Mouse (Mus musculus) cerebellum, adult 2 months (tissue): ENCODE measurements around the gene Grik3. TPM values are rescaled to one million over a fixed set of nuclear protein-coding genes. Genes with fewer than 3 reads are reported as not detected.

Experiments
- DNase-seq, 2 experiments: peaks; one replicate each; pipeline ENCODE4 v3.0.0; 2021
- H3K27ac ChIP-seq: fragments of 200-500 bp; 2 replicates; pipeline ENCODE4 v1.5.1; 2012; ENCODE audit warnings: low read length, control low read depth, inconsistent platforms; ENCODE audit not compliant: insufficient read depth
- H3K27me3 ChIP-seq: fragments of 200-500 bp; 2 replicates; pipeline ENCODE4 v1.6.1; 2012; ENCODE audit warnings: inconsistent platforms, mild to moderate bottlenecking, low read length, moderate library complexity; ENCODE audit not compliant: control insufficient read depth, insufficient read depth
- H3K4me1 ChIP-seq: fragments of 200-500 bp; 2 replicates; pipeline ENCODE4 v1.6.1; 2011; ENCODE audit warnings: low read length; ENCODE audit not compliant: control insufficient read depth, insufficient read depth
- H3K4me3 ChIP-seq: fragments of 200-500 bp; replicated peaks from 2 replicates; pipeline ENCODE3; 2011; ENCODE audit warnings: mild to moderate bottlenecking, low read depth, low read length, control low read depth; ENCODE audit not compliant: insufficient read depth
- CTCF ChIP-seq: fragments of 200-500 bp; IDR thresholded peaks from 2 replicates; pipeline ENCODE4 v1.5.1; 2011; ENCODE audit warnings: low read depth, mild to moderate bottlenecking, control low read depth, low read length, moderate library complexity, borderline replicate concordance; ENCODE audit not compliant: insufficient read depth
- POLR2A ChIP-seq: fragments of 200-500 bp; IDR thresholded peaks from 2 replicates; pipeline ENCODE4 v1.6.1; 2011; ENCODE audit warnings: low read length, control low read depth, borderline replicate concordance; ENCODE audit not compliant: insufficient read depth
- WGBS: fragments of 180-500 bp; shearing (Covaris S2); methylation state at CpG from one replicate; pipeline ENCODE4 v1.1.7; 2018; 5-methylcytosine and 5-hydroxymethylcytosine counted together
- polyA plus RNA-seq: library from polyadenylated mRNA; depleted of rRNA; stranded (reverse); fragments of >200 nt; gene quantifications from 2 replicates; pipeline ENCODE4 v1.2.3, GENCODE M21; 2012

Grik3 gene
- polyA plus RNA-seq, 1 experiment = 18.2 TPM

- no peak for TF ChIP-seq CTCF
- no peak for TF ChIP-seq POLR2A
- DNase-seq = peak; percentile 34 to 51
- Histone ChIP-seq H3K4me3 (no peak overlapping the region), H3K4me1 (peaks cover 28% of the 10 kb centered on the region), H3K27ac (no peak overlapping the region), H3K27me3 (no peaks in the 10 kb centered on the region)
- 13% methylated on average over 14 of the region's 14 CpGs for WGBS
Observed at GRCm38 (mm10) chr4:125556405-125557308, 66.2 kb downstream of the Grik3 start.

GRCm38 (mm10) chr4:125559564-125559963, 69.1 kb downstream of the Grik3 start:
- no peak overlapping the region for H3K4me3 ChIP-seq

GRCm38 (mm10) chr4:125560806-125561205, 70.3 kb downstream of the Grik3 start:
- Histone ChIP-seq H3K27me3 (no peaks in the 10 kb centered on the region; the same call in 1 of the 2 replicates), H3K4me1 (peaks cover 28% of the 10 kb centered on the region), H3K27ac (no peak overlapping the region), H3K4me3 (no peak overlapping the region)
- no peak for TF ChIP-seq CTCF
- TF ChIP-seq POLR2A = no peak
- no peak for DNase-seq
- WGBS = 43% methylated on average over 2 of the region's 2 CpGs

More at GRCm38 (mm10) chr4:125559564-125559963, 69.1 kb downstream of the Grik3 start:
- peak; percentile 72 to 81 for DNase-seq
- Histone ChIP-seq H3K27me3 (no peaks in the 10 kb centered on the region), H3K4me1 (peaks cover 28% of the 10 kb centered on the region), H3K27ac (no peak overlapping the region)
- no peak for TF ChIP-seq POLR2A
- TF ChIP-seq CTCF = no peak
- WGBS = 4% methylated on average over 5 of the region's 5 CpGs

GRCm38 (mm10) chr4:125563579-125563978, 73.1 kb downstream of the Grik3 start:
- WGBS = 70% methylated on average over 10 of the region's 10 CpGs
- no peak for TF ChIP-seq CTCF
- TF ChIP-seq POLR2A = no peak

GRCm38 (mm10) chr4:125564008-125564710, 73.7 kb downstream of the Grik3 start:
- H3K27ac ChIP-seq = no peak overlapping the region
- 38% methylated on average over 17 of the region's 17 CpGs for WGBS
- DNase-seq = no peak
- TF ChIP-seq CTCF = no peak
- TF ChIP-seq POLR2A = no peak
- no peaks in the 10 kb centered on the region; the same call in 1 of the 2 replicates for H3K27me3 ChIP-seq
- H3K4me1 ChIP-seq = peaks cover 15% of the 10 kb centered on the region
- no peak overlapping the region for H3K4me3 ChIP-seq

More at GRCm38 (mm10) chr4:125563579-125563978, 73.1 kb downstream of the Grik3 start:
- H3K27ac ChIP-seq = no peak overlapping the region
- H3K4me3 ChIP-seq = no peak overlapping the region
- DNase-seq = no peak
- H3K4me1 ChIP-seq = peaks cover 18% of the 10 kb centered on the region
- H3K27me3 ChIP-seq = no peaks in the 10 kb centered on the region; the same call in 1 of the 2 replicates

GRCm38 (mm10) chr4:125565711-125566439, 75.4 kb downstream of the Grik3 start:
- Histone ChIP-seq H3K27me3 (no peaks in the 10 kb centered on the region; the same call in 1 of the 2 replicates), H3K27ac (no peak overlapping the region)
- 52% methylated on average over 8 of the region's 8 CpGs for WGBS

GRCm38 (mm10) chr4:125568210-125568609, 77.7 kb downstream of the Grik3 start:
- TF ChIP-seq POLR2A (no peak), CTCF (no peak)
- 71% methylated on average over 6 of the region's 6 CpGs for WGBS
- DNase-seq = no peak
- Histone ChIP-seq H3K27ac (no peak overlapping the region), H3K4me3 (no peak overlapping the region), H3K27me3 (no peaks in the 10 kb centered on the region; the same call in 1 of the 2 replicates), H3K4me1 (no peaks in the 10 kb centered on the region)

More at GRCm38 (mm10) chr4:125565711-125566439, 75.4 kb downstream of the Grik3 start:
- TF ChIP-seq CTCF (no peak; the same call in 1 of the 2 replicates), POLR2A (no peak)
- DNase-seq = no peak
- no peak overlapping the region for H3K4me3 ChIP-seq
- no peaks in the 10 kb centered on the region for H3K4me1 ChIP-seq
